Mouse (Mus musculus): ENCODE results near the gene E130114P18Rik.

DNA sequence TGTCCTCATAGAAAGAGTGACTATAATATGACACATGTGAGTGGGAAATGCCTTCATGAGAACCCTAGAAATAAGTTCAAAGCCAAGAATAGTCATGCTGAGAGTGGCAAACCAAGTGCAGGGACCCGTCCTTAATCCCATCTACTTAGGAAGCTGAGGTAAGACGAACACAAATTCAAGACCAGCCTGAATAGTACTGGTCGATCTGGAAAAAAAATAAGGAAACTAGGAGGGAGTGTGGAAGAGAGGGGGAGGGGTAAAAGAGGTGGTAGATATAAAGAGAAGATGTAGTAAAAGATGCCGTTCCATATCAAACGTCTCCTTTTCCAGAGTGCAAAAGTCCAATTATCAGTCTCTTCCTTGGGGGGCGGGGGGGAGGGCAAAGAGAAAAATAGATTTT, 213.7 kb downstream of the E130114P18Rik start:
- no peak for TF ChIP-seq POLR2A (IDR thresholded peaks at IDR 0.05; ENCODE audit: control insufficient read depth, low read depth, low read length)
- no peak for TF ChIP-seq CTCF (IDR thresholded peaks at IDR 0.05; ENCODE audit: control insufficient read depth, insufficient read depth, insufficient replicate concordance, low read depth, low read length)
